Mouse (Mus musculus): Measurements from ENCODE around the gene Selplg.

DNA sequence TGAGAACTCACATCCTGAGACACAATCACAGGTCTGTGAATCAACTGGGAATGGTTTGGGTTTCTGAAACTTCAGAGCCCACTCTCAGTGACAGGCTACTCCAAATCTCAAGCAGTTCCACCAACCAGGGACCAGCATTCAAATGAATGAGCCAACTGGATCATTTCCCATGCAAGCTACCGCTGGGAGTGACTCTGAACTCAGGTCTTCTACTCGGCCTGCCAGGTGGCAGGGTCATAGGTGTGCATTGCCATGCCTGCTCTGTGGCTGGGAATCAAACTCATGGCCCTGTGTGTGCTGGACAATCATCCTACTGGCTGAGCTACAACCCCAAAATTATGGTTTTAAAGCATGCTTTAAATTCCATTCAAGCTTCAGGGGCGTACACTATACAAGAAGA, 45.1 kb upstream of the Selplg start:
- TF ChIP-seq POLR2A (IDR thresholded peaks at IDR 0.05; ENCODE audit: extremely low read depth, insufficient read depth, low read length) (no peak), CTCF (IDR thresholded peaks at IDR 0.05; ENCODE audit: extremely low read depth, insufficient read depth, low read length) (no peak)

Data from cortical plate, adult 2 months (tissue).